Mouse (Mus musculus): Measurements from ENCODE around the gene Mfsd6. TPM values are rescaled to one million over a fixed set of nuclear protein-coding genes. Genes with fewer than 3 reads are reported as not detected.

The Mfsd6 gene
- total and polyA plus RNA-seq, 2 experiments from 2014 or later: 11.2 to 59.5 TPM

- DNase-seq (ENCODE audit: low spot score) (no peak), ATAC-seq (ENCODE audit: low FRiP score) (no peak)
- no peak overlapping the region for H3K4me2 ChIP-seq (ENCODE audit: low read depth, low read length, poor library complexity, severe bottlenecking)
- no peaks in the 10 kb centered on the region for H3K9me3 ChIP-seq (ENCODE audit: low read length)
- no peaks in the 10 kb centered on the region for H3K27me3 ChIP-seq (ENCODE audit: insufficient read depth, low read length)
- no peak overlapping the region for H3K9ac ChIP-seq (replicated peaks; ENCODE audit: low read length, poor library complexity, severe bottlenecking)
- no peak for TF ChIP-seq CTCF (IDR thresholded peaks at IDR 0.05)
- H3K36me3 ChIP-seq (ENCODE audit: insufficient read depth, low read length): no peaks in the 10 kb centered on the region
- H3K4me1 ChIP-seq (ENCODE audit: insufficient read depth, low read length): no peaks in the 10 kb centered on the region
- no peak overlapping the region for H3K4me3 ChIP-seq (ENCODE audit: low read depth, low read length)
- 80% methylated on average over 1 of the region's 1 CpGs for WGBS
- no peak overlapping the region for H3K27ac ChIP-seq (ENCODE audit: low read depth, low read length)
Measured at GRCm38 (mm10) chr1:52669931-52670330, 57.3 kb downstream of the Mfsd6 start.

- Histone ChIP-seq H3K36me3 (ENCODE audit: insufficient read depth, low read length) (no peaks in the 10 kb centered on the region), H3K4me1 (ENCODE audit: insufficient read depth, low read length) (no peaks in the 10 kb centered on the region), H3K4me3 (ENCODE audit: low read depth, low read length) (no peak overlapping the region), H3K4me2 (ENCODE audit: low read depth, low read length, poor library complexity, severe bottlenecking) (no peak overlapping the region), H3K9ac (replicated peaks; ENCODE audit: low read length, poor library complexity, severe bottlenecking) (no peak overlapping the region), H3K9me3 (ENCODE audit: low read length) (no peaks in the 10 kb centered on the region), H3K27ac (ENCODE audit: low read depth, low read length) (no peak overlapping the region), H3K27me3 (ENCODE audit: insufficient read depth, low read length) (no peaks in the 10 kb centered on the region)
- no peak for TF ChIP-seq CTCF (IDR thresholded peaks at IDR 0.05)
- 30% methylated on average over 7 of the region's 7 CpGs for WGBS
- no peak for ATAC-seq (ENCODE audit: low FRiP score)
- no peak for DNase-seq (ENCODE audit: low spot score)
Measured at GRCm38 (mm10) chr1:52668743-52669323, 58.4 kb downstream of the Mfsd6 start.

- Histone ChIP-seq H3K27me3 (ENCODE audit: insufficient read depth, low read length) (no peaks in the 10 kb centered on the region), H3K27ac (ENCODE audit: low read depth, low read length) (no peak overlapping the region), H3K4me2 (ENCODE audit: low read depth, low read length, poor library complexity, severe bottlenecking) (no peak overlapping the region), H3K9ac (replicated peaks; ENCODE audit: low read length, poor library complexity, severe bottlenecking) (no peak overlapping the region), H3K9me3 (ENCODE audit: low read length) (no peaks in the 10 kb centered on the region), H3K36me3 (ENCODE audit: insufficient read depth, low read length) (peaks cover 18% of the 10 kb centered on the region), H3K4me3 (ENCODE audit: low read depth, low read length) (no peak overlapping the region), H3K4me1 (ENCODE audit: insufficient read depth, low read length) (no peaks in the 10 kb centered on the region)
- WGBS: 82% methylated on average over 7 of the region's 7 CpGs
- ATAC-seq (ENCODE audit: low FRiP score) (no peak), DNase-seq (ENCODE audit: low spot score) (no peak)
- TF ChIP-seq CTCF (IDR thresholded peaks at IDR 0.05): no peak
Measured at GRCm38 (mm10) chr1:52663228-52663627, 64.0 kb downstream of the Mfsd6 start.

GRCm38 (mm10) chr1:52660765-52661164 lies 66.5 kb downstream of the Mfsd6 start:
- Histone ChIP-seq H3K36me3 (ENCODE audit: insufficient read depth, low read length) (peaks cover 28% of the 10 kb centered on the region), H3K4me2 (ENCODE audit: low read depth, low read length, poor library complexity, severe bottlenecking) (no peak overlapping the region), H3K4me3 (ENCODE audit: low read depth, low read length) (no peak overlapping the region), H3K9ac (replicated peaks; ENCODE audit: low read length, poor library complexity, severe bottlenecking) (no peak overlapping the region), H3K9me3 (ENCODE audit: low read length) (no peaks in the 10 kb centered on the region), H3K4me1 (ENCODE audit: insufficient read depth, low read length) (no peaks in the 10 kb centered on the region), H3K27me3 (ENCODE audit: insufficient read depth, low read length) (no peaks in the 10 kb centered on the region), H3K27ac (ENCODE audit: low read depth, low read length) (no peak overlapping the region)
- TF ChIP-seq CTCF (IDR thresholded peaks at IDR 0.05): no peak
- ATAC-seq (ENCODE audit: low FRiP score) (no peak), DNase-seq (ENCODE audit: low spot score) (no peak)
- WGBS: 83% methylated on average over 12 of the region's 12 CpGs

- Histone ChIP-seq H3K27ac (ENCODE audit: low read depth, low read length) (no peak overlapping the region), H3K27me3 (ENCODE audit: insufficient read depth, low read length) (no peaks in the 10 kb centered on the region), H3K4me2 (ENCODE audit: low read depth, low read length, poor library complexity, severe bottlenecking) (no peak overlapping the region), H3K9me3 (ENCODE audit: low read length) (no peaks in the 10 kb centered on the region), H3K36me3 (ENCODE audit: insufficient read depth, low read length) (peaks cover 28% of the 10 kb centered on the region), H3K4me3 (ENCODE audit: low read depth, low read length) (no peak overlapping the region), H3K9ac (replicated peaks; ENCODE audit: low read length, poor library complexity, severe bottlenecking) (no peak overlapping the region), H3K4me1 (ENCODE audit: insufficient read depth, low read length) (no peaks in the 10 kb centered on the region)
- ATAC-seq (ENCODE audit: low FRiP score) (no peak), DNase-seq (ENCODE audit: low spot score) (no peak)
- TF ChIP-seq CTCF (IDR thresholded peaks at IDR 0.05): no peak
- 89% methylated on average over 2 of the region's 2 CpGs for WGBS
Measured at GRCm38 (mm10) chr1:52660278-52660677, 67.0 kb downstream of the Mfsd6 start.

GRCm38 (mm10) chr1:52658160-52658559 lies 69.1 kb downstream of the Mfsd6 start:
- no peaks in the 10 kb centered on the region for H3K9me3 ChIP-seq (ENCODE audit: low read length)
- TF ChIP-seq CTCF (IDR thresholded peaks at IDR 0.05): no peak
- H3K4me2 ChIP-seq (ENCODE audit: low read depth, low read length, poor library complexity, severe bottlenecking): no peak overlapping the region
- H3K9ac ChIP-seq (replicated peaks; ENCODE audit: low read length, poor library complexity, severe bottlenecking): no peak overlapping the region
- H3K4me1 ChIP-seq (ENCODE audit: insufficient read depth, low read length): no peaks in the 10 kb centered on the region
- no peak for ATAC-seq (ENCODE audit: low FRiP score)
- H3K27ac ChIP-seq (ENCODE audit: low read depth, low read length): no peak overlapping the region
- no peaks in the 10 kb centered on the region for H3K27me3 ChIP-seq (ENCODE audit: insufficient read depth, low read length)
- no peak overlapping the region for H3K4me3 ChIP-seq (ENCODE audit: low read depth, low read length)
- DNase-seq (ENCODE audit: low spot score): no peak
- peaks cover 28% of the 10 kb centered on the region for H3K36me3 ChIP-seq (ENCODE audit: insufficient read depth, low read length)
- 92% methylated on average over 7 of the region's 7 CpGs for WGBS

Data from midbrain, postnatal 0 days (tissue).